Mouse (Mus musculus) intestine, postnatal 0 days (tissue): ENCODE measurements around the gene Rpl26. TPM values are rescaled to one million over a fixed set of nuclear protein-coding genes. Genes with fewer than 3 reads are reported as not detected.

Source experiments
- ATAC-seq: fragments of 200-750 bp; cut with Nextera tagmentation; 2 replicates; pipeline ENCODE4 v1.8.0; 2017; ENCODE audit warnings: mild to moderate bottlenecking, moderate TSS enrichment, moderate library complexity
- H3K27ac ChIP-seq: fragments of 300-500 bp; sonication (generic); 2 replicates; pipeline ENCODE4 v1.5.1; 2014; ENCODE audit warnings: mild to moderate bottlenecking, low read depth, low read length, moderate library complexity
- H3K27me3 ChIP-seq: fragments of 300-500 bp; sonication (generic); replicated peaks from 2 replicates; pipeline ENCODE4 v1.6.1; 2014; ENCODE audit warnings: low read length, mixed read lengths; ENCODE audit not compliant: control insufficient read depth, insufficient read depth
- H3K36me3 ChIP-seq: fragments of 300-500 bp; sonication (generic); 2 replicates; pipeline ENCODE4 v1.6.1; 2014; ENCODE audit warnings: mild to moderate bottlenecking, moderate library complexity; ENCODE audit not compliant: control insufficient read depth, insufficient read depth
- H3K4me1 ChIP-seq: fragments of 300-500 bp; sonication (generic); replicated peaks from 2 replicates; pipeline ENCODE4 v1.6.1; 2014; ENCODE audit warnings: antibody characterized with exemption, low read length, mixed read lengths; ENCODE audit not compliant: control insufficient read depth, insufficient read depth
- H3K4me2 ChIP-seq: fragments of 300-500 bp; sonication (generic); replicated peaks from 2 replicates; pipeline ENCODE4 v1.6.1; 2014; ENCODE audit warnings: low read depth, mild to moderate bottlenecking, moderate library complexity
- H3K4me3 ChIP-seq: fragments of 300-500 bp; sonication (generic); 2 replicates; pipeline ENCODE4 v1.5.1; 2014; ENCODE audit warnings: low read depth, low read length
- H3K9ac ChIP-seq: fragments of 300-500 bp; sonication (generic); 2 replicates; pipeline ENCODE4 v1.6.1; 2014; ENCODE audit warnings: mild to moderate bottlenecking, low read depth, low read length
- H3K9me3 ChIP-seq: fragments of 300-500 bp; sonication (generic); 2 replicates; pipeline ENCODE4 v1.6.1; 2016; ENCODE audit warnings: mixed run types; ENCODE audit not compliant: control insufficient read depth
- CTCF ChIP-seq: sonication (generic); IDR thresholded peaks from 2 replicates; pipeline ENCODE4 v1.5.1; 2016; ENCODE audit warnings: low read depth, mild to moderate bottlenecking, control low read depth, antibody characterized with exemption, moderate library complexity
- WGBS: fragments of 180-500 bp; shearing (Covaris S2); extraction: QIAGEN DNeasy Blood & Tissue Kit; methylation state at CpG from one replicate; pipeline ENCODE4 v1.1.7; 2014; 5-methylcytosine and 5-hydroxymethylcytosine counted together
- polyA plus RNA-seq: library from polyadenylated mRNA; unstranded; fragments of >200 nt; fragmentation: Nextera tagmentation; extraction: Ambion mirVana; gene quantifications from 2 replicates; pipeline ENCODE4 v1.2.1, GENCODE M21; 2015

The Rpl26 gene
- polyA plus RNA-seq, 1 experiment from 2014 or later = 623 TPM

- no peak for ATAC-seq
- no peak overlapping the region for H3K4me2 ChIP-seq
Measured at GRCm38 (mm10) chr11:68871277-68871676, 30.1 kb upstream of the Rpl26 start.

GRCm38 (mm10) chr11:68871748-68872147 is 29.6 kb upstream of the Rpl26 start, which contains the start of gene Ndel1:
Gene Ndel1 (minus strand): TSS chr11:68871858.
- H3K27ac ChIP-seq = no peak within 1 kb of the TSS
- 55% methylated on average over 6 of the region's 6 CpGs for WGBS
- peak; percentile 28; the same call in 1 of the 2 replicates for ATAC-seq

More at GRCm38 (mm10) chr11:68871277-68871676, 30.1 kb upstream of the Rpl26 start:
- Histone ChIP-seq H3K9ac (no peak overlapping the region), H3K4me1 (no peaks in the 10 kb centered on the region), H3K4me3 (no peak overlapping the region), H3K27me3 (no peaks in the 10 kb centered on the region), H3K36me3 (no peaks in the 10 kb centered on the region), H3K27ac (no peak overlapping the region), H3K9me3 (no peaks in the 10 kb centered on the region)
- 88% methylated on average over 9 of the region's 9 CpGs for WGBS
- no peak for TF ChIP-seq CTCF

GRCm38 (mm10) chr11:68874841-68875240 is 26.5 kb upstream of the Rpl26 start:
- peak; percentile 87 for TF ChIP-seq CTCF
- ATAC-seq = no peak
- no peaks in the 10 kb centered on the region for H3K9me3 ChIP-seq

More at GRCm38 (mm10) chr11:68871748-68872147, 29.6 kb upstream of the Rpl26 start, which contains the start of gene Ndel1:
- Histone ChIP-seq H3K27me3 (no peaks in the 10 kb centered on the region), H3K4me3 (no peak within 1 kb of the TSS), H3K9me3 (no peaks in the 10 kb centered on the region), H3K4me2 (no peak within 1 kb of the TSS), H3K4me1 (no peaks in the 10 kb centered on the region), H3K9ac (no peak within 1 kb of the TSS), H3K36me3 (no peaks in the 10 kb centered on the region)
- TF ChIP-seq CTCF = no peak

GRCm38 (mm10) chr11:68878811-68879210 is 22.6 kb upstream of the Rpl26 start:
- Histone ChIP-seq H3K9ac (no peak overlapping the region), H3K27me3 (no peaks in the 10 kb centered on the region), H3K4me3 (no peak overlapping the region), H3K36me3 (no peaks in the 10 kb centered on the region), H3K9me3 (no peaks in the 10 kb centered on the region), H3K27ac (no peak overlapping the region), H3K4me2 (no peak overlapping the region), H3K4me1 (0 out of 2 replicates have a peak, but pooled peaks cover 3% of the 10 kb centered on the region)
- ATAC-seq = no peak
- WGBS = 86% methylated on average over 5 of the region's 5 CpGs
- no peak for TF ChIP-seq CTCF

More at GRCm38 (mm10) chr11:68874841-68875240, 26.5 kb upstream of the Rpl26 start:
- 0% methylated on average over 2 of the region's 2 CpGs for WGBS
- H3K4me2 ChIP-seq = no peak overlapping the region
- no peaks in the 10 kb centered on the region for H3K36me3 ChIP-seq
- no peak overlapping the region for H3K4me3 ChIP-seq
- H3K4me1 ChIP-seq = no peaks in the 10 kb centered on the region
- no peak overlapping the region for H3K9ac ChIP-seq
- H3K27me3 ChIP-seq = no peaks in the 10 kb centered on the region
- H3K27ac ChIP-seq = no peak overlapping the region

GRCm38 (mm10) chr11:68882107-68882506 is 19.3 kb upstream of the Rpl26 start:
- Histone ChIP-seq H3K4me2 (peak overlapping the region; percentile 52), H3K9ac (0 out of 2 replicates have a peak overlapping the region, but pooled peaks have one; percentile 12), H3K4me1 (0 out of 2 replicates have a peak, but pooled peaks cover 3% of the 10 kb centered on the region), H3K36me3 (no peaks in the 10 kb centered on the region), H3K9me3 (no peaks in the 10 kb centered on the region), H3K27me3 (no peaks in the 10 kb centered on the region), H3K27ac (peak overlapping the region; percentile 50; the same call in 1 of the 2 replicates), H3K4me3 (peak overlapping the region; percentile 0; the same call in 1 of the 2 replicates)
- no peak for TF ChIP-seq CTCF
- 12% methylated on average over 14 of the region's 14 CpGs for WGBS
- ATAC-seq = no peak

DNA sequence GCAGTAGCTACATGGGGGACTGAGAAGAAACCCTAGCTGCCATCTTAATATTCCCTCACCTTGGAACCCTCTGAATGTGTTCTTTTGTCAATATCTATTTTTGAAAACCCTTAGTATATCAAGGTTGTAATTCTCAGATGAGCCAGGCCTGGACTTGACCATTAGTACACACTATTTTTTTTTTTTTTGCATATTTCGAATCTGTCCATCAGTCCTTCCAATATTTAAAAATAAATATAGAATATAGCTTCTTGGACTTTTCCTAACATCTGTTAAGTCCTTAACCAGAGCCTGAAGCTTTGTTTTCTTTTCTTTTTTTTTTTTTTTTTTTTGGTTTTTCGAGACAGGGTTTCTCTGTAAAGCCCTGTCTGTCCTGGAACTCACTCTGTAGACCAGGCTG is 17.5 kb upstream of the Rpl26 start:
- Histone ChIP-seq H3K27ac (no peak overlapping the region), H3K4me3 (no peak overlapping the region), H3K4me1 (0 out of 2 replicates have a peak, but pooled peaks cover 3% of the 10 kb centered on the region), H3K36me3 (no peaks in the 10 kb centered on the region), H3K9ac (no peak overlapping the region), H3K27me3 (no peaks in the 10 kb centered on the region), H3K4me2 (no peak overlapping the region), H3K9me3 (no peaks in the 10 kb centered on the region)
- TF ChIP-seq CTCF = no peak
- ATAC-seq = no peak
- WGBS = 86% methylated on average over 2 of the region's 2 CpGs
